Comparison of ENCODE assay signal across 9 mouse cellular contexts in genomic region chr19:9106751-9107378, GRCm38 (mm10). TPM values are rescaled to one million over a fixed set of nuclear protein-coding genes. Genes with fewer than 3 reads are reported as not detected.
DNase-seq lines count a peak whose midpoint lies in the region; ATAC-seq lines count a peak whose summit lies in the region.
"Had no signal": no experiment of that assay in that cellular context is flagged by ENCODE, and none has a peak within 500 bp of the region (broad histone marks: within the 10 kb centered on the region; RNA-seq: fewer than 3 reads in every experiment).

No protein-coding gene starts in this region.

- H3K9me3 ChIP-seq in embryonic facial prominence, embryonic 14.5 days (ENCODE audit: control insufficient read depth, low read length), result no peaks in the 10 kb centered on the region
- no peaks in the 10 kb centered on the region for H3K9me3 ChIP-seq in liver, embryonic 11.5 days (ENCODE audit: control insufficient read depth, low read length)
- H3K9me3 ChIP-seq in neural tube, embryonic 15.5 days (replicated peaks), result no peaks in the 10 kb centered on the region
- H3K9me3 ChIP-seq: neural tube, embryonic 13.5 days had no signal

- no peaks in the 10 kb centered on the region for H3K36me3 ChIP-seq in embryonic facial prominence, embryonic 14.5 days (ENCODE audit: control insufficient read depth, insufficient read depth, low read length)
- H3K36me3 ChIP-seq in liver, embryonic 11.5 days (ENCODE audit: control insufficient read depth, insufficient read depth, low read length), result no peaks in the 10 kb centered on the region
- no peaks in the 10 kb centered on the region; the same call in 1 of the 2 replicates for H3K36me3 ChIP-seq in neural tube, embryonic 15.5 days
- H3K36me3 ChIP-seq: neural tube, embryonic 13.5 days had no signal

- peak overlapping the region; percentile 9; the same call in 1 of the 2 replicates for H3K9ac ChIP-seq in embryonic facial prominence, embryonic 14.5 days (ENCODE audit: low read depth, low read length)
- no peak overlapping the region for H3K9ac ChIP-seq in liver, embryonic 11.5 days (ENCODE audit: low read depth, low read length)
- H3K9ac ChIP-seq in neural tube, embryonic 15.5 days (replicated peaks), result no peak overlapping the region
- H3K9ac ChIP-seq: neural tube, embryonic 13.5 days had no signal

- peak; percentile 66 for DNase-seq in adrenal gland, adult 2 months
- DNase-seq in adrenal gland, adult 8-10 months, result no peak
- peak; percentile 75 for DNase-seq in 3134 (ENCODE audit: extremely low read depth, insufficient read length, low spot score)
- peak; percentile 65 for DNase-seq in embryonic facial prominence, embryonic 14.5 days (ENCODE audit: low spot score)
- no peak for DNase-seq in liver, embryonic 11.5 days (ENCODE audit: low spot score)
- no peak for DNase-seq in left cerebral cortex, postnatal 4 days
- no peak for DNase-seq in cerebellum, postnatal 14 days

- intact Hi-C loops in left cerebral cortex, postnatal 4 days (cut with DNase I), result loop anchor here (5.0 kb wide), 1 partner anchor 125 kb away; no protein-coding TSS in a partner anchor

- no peak overlapping the region for H3K4me2 ChIP-seq in embryonic facial prominence, embryonic 14.5 days (ENCODE audit: low read depth, low read length)
- no peak overlapping the region for H3K4me2 ChIP-seq in liver, embryonic 11.5 days
- H3K4me2 ChIP-seq in neural tube, embryonic 15.5 days, result no peak overlapping the region
- H3K4me2 ChIP-seq: neural tube, embryonic 13.5 days had no signal

- H3K27ac ChIP-seq in embryonic facial prominence, embryonic 14.5 days (replicated peaks; ENCODE audit: low read depth, low read length), result peak overlapping the region; percentile 63; the same call in 1 of the 2 replicates
- H3K27ac ChIP-seq in liver, embryonic 11.5 days (ENCODE audit: low read depth, low read length), result no peak overlapping the region
- H3K27ac ChIP-seq in neural tube, embryonic 15.5 days (replicated peaks), result no peak overlapping the region
- H3K27ac ChIP-seq: neural tube, embryonic 13.5 days had no signal

- no peaks in the 10 kb centered on the region for H3K27me3 ChIP-seq in embryonic facial prominence, embryonic 14.5 days (replicated peaks; ENCODE audit: control insufficient read depth, insufficient read depth, low read length)
- no peaks in the 10 kb centered on the region for H3K27me3 ChIP-seq in liver, embryonic 11.5 days (replicated peaks; ENCODE audit: control insufficient read depth, insufficient read depth, low read length)
- H3K27me3 ChIP-seq in neural tube, embryonic 15.5 days (replicated peaks), result no peaks in the 10 kb centered on the region
- H3K27me3 ChIP-seq: neural tube, embryonic 13.5 days had no signal

- WGBS in embryonic facial prominence, embryonic 14.5 days, result 28% methylated on average over 4 of the region's 4 CpGs
- 38% methylated on average over 4 of the region's 4 CpGs for WGBS in liver, embryonic 11.5 days
- 73% methylated on average over 4 of the region's 4 CpGs for WGBS in neural tube, embryonic 15.5 days

- no peak overlapping the region for H3K4me3 ChIP-seq in embryonic facial prominence, embryonic 14.5 days (ENCODE audit: low read depth, low read length)
- H3K4me3 ChIP-seq in liver, embryonic 11.5 days (ENCODE audit: low read depth, low read length), result no peak overlapping the region
- H3K4me3 ChIP-seq in neural tube, embryonic 15.5 days (replicated peaks), result no peak overlapping the region
- H3K4me3 ChIP-seq: neural tube, embryonic 13.5 days had no signal

- ATAC-seq in embryonic facial prominence, embryonic 14.5 days (ENCODE audit: low read depth), result peak; percentile 58
- 0 out of 2 replicates have a peak, but pooled peaks have one; percentile 2 for ATAC-seq in liver, embryonic 11.5 days (replicated peaks; ENCODE audit: low FRiP score)
- no peak for ATAC-seq in neural tube, embryonic 15.5 days (ENCODE audit: low FRiP score)

- peaks cover 29% of the 10 kb centered on the region for H3K4me1 ChIP-seq in embryonic facial prominence, embryonic 14.5 days (ENCODE audit: control insufficient read depth, insufficient read depth, low read length)
- H3K4me1 ChIP-seq in liver, embryonic 11.5 days (replicated peaks; ENCODE audit: control insufficient read depth, insufficient read depth, low read length), result peaks cover 12% of the 10 kb centered on the region
- no peaks in the 10 kb centered on the region; the same call in 1 of the 2 replicates for H3K4me1 ChIP-seq in neural tube, embryonic 15.5 days

RNA-seq across cellular contexts. Expression of gene Scgb1a1, which starts 19.1 kb away (rescaled TPM):
- total RNA-seq in adrenal gland, adult 2 months (2021), result not detected
- 4.5 TPM in 1 of 2 replicates, not detected in the other for polyA plus RNA-seq in adrenal gland, adult 2 months (2012; rRNA removed)
- under 1 TPM in 1 of 4 experiments, not detected in 3; 0.73 TPM for total RNA-seq in adrenal gland, adult 8-10 months (2022)
- polyA plus RNA-seq in embryonic facial prominence, embryonic 14.5 days (2014; fragmentation: Nextera tagmentation; extraction: Ambion mirVana), result not detected in 2 replicates
- polyA plus RNA-seq in liver, embryonic 11.5 days (2014; fragmentation: Nextera tagmentation; extraction: Ambion mirVana), result not detected in 2 replicates
- total RNA-seq in left cerebral cortex, postnatal 4 days (2021), result under 1 TPM in 1 of 2 experiments, not detected in 1; 0.94 TPM
- not detected in 2 replicates for polyA plus RNA-seq in neural tube, embryonic 15.5 days (2015; fragmentation: Nextera tagmentation; extraction: Ambion mirVana)
- polyA plus RNA-seq: neural tube, embryonic 13.5 days had no signal

RNA-seq across cellular contexts. Expression of gene Asrgl1, which starts 28.6 kb away (rescaled TPM):
- total RNA-seq in adrenal gland, adult 2 months (2021), result 10 to 100 TPM; 10.3 to 12.7 TPM
- 1.2 and 2.0 TPM in 2 replicates for polyA plus RNA-seq in adrenal gland, adult 2 months (2012; rRNA removed)
- 10 to 100 TPM; 12.7 to 21.8 (median 15.5) TPM for total RNA-seq in adrenal gland, adult 8-10 months (2022)
- polyA plus RNA-seq in embryonic facial prominence, embryonic 14.5 days (2014; fragmentation: Nextera tagmentation; extraction: Ambion mirVana), result 10.8 and 13.7 TPM in 2 replicates
- 21.2 and 25.1 TPM in 2 replicates for polyA plus RNA-seq in liver, embryonic 11.5 days (2014; fragmentation: Nextera tagmentation; extraction: Ambion mirVana)
- total RNA-seq in left cerebral cortex, postnatal 4 days (2021), result 10 to 100 TPM; 50.1 to 53.3 TPM
- polyA plus RNA-seq in neural tube, embryonic 15.5 days (2015; fragmentation: Nextera tagmentation; extraction: Ambion mirVana), result 31.6 and 32.6 TPM in 2 replicates

Comparison
In these comparisons a context has a peak if more than half of its experiments do, and no peak if none do; other contexts are left out.
1. DNase-seq: peak in adrenal gland, adult 2 months (single experiment), 3134 (single experiment) and embryonic facial prominence, embryonic 14.5 days (single experiment); none in adrenal gland, adult 8-10 months (single experiment), liver, embryonic 11.5 days (single experiment), left cerebral cortex, postnatal 4 days (single experiment) and cerebellum, postnatal 14 days (0 of 2).